Mouse (Mus musculus) kidney, adult 8-10 months (tissue): Measurements from ENCODE around the gene Bbs9.

Experiments used
- DNase-seq, 2 experiments: peaks; one replicate each; pipeline ENCODE4 v3.0.0; 2022

Bbs9 gene

DNA sequence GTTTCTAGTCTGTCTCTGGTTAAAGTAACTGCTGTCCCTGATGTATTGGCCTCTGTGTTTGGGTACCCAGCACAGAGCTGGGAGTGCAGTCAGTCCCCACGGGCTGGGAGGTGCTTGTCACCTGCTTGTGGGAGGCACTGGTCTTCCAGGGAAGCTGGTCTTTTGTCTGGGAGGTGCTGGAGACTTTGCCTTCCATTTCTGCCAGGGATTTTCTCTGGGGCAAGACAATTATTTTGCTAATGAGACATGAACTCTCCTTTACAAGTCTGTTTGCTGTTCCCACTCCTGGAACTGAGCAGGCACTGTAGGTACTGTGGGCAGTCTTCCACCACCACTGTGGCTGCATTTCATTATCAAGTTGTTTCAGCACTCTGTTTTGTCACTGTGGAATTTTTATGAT, 223.0 kb downstream of the Bbs9 start:
- DNase-seq = no peak

DNA sequence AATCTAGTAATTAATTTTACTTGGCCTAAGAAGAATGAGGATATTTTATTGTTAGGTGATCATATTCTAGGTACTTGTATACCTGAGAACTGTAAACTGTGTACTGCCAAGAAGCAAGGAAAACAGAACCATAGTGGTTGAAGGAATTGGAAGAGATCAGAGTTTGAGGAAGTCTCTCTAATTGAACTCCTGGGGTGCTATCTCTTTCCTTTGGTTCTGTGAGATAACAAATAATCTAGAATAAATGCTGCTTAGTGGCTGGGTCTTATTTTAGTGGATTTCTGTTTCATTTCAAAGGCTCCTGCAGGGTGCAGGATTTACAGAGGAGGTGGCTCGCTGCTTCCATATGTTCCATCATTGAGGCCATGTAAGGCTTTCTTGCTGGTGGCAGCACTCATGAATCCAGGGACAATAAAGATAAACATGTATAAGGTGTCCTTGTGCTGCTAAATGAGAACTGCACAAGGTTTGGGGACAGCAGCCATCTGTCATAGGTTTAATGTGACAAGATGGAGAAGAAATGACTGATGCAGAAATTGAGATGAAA, 226.6 kb downstream of the Bbs9 start:
- no peak for DNase-seq

DNA sequence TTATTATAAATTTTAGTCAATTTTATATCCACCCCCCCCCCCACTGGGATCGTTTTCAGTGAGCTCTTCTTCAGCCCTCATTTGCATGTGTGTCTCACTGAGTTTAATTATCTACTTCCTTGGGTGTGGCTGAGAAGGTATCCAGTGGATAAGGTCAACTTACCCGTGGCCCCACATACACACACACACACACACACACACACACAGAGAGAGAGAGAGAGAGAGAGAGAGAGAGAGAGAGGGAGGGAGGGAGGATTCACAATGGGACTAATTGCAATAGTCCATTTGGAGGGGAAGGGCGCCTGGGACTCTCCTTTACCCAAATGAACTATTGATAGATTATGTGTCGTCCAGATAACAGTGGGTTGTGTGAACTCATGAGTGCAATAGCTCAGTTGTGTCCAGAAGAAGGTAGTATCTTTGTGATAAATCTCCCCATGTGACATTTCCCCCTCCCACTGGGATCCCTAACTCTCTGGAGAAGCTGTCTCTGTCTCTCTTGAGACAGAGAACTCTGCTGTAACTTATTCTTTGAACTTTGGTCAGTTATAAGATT, 227.4 kb downstream of the Bbs9 start:
- no peak for DNase-seq

DNA sequence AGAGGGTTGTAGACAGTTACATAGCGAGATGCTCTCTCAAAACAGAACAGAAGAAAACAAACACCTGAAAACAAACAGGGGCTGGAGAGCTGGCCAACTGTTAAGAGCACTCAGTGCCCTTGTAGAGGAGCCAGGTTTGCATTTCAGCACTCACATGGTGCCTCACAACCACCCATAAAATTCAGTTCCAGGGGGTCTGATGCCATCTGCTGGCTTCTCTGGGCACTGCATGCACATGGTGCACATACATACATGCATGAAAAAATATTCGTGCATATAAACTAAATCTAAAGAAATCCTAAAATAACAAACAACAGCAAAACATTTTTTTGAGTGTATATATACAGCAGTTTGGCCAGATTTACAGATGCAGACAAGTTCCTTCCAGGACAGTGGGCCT, 228.0 kb downstream of the Bbs9 start:
- no peak for DNase-seq

DNA sequence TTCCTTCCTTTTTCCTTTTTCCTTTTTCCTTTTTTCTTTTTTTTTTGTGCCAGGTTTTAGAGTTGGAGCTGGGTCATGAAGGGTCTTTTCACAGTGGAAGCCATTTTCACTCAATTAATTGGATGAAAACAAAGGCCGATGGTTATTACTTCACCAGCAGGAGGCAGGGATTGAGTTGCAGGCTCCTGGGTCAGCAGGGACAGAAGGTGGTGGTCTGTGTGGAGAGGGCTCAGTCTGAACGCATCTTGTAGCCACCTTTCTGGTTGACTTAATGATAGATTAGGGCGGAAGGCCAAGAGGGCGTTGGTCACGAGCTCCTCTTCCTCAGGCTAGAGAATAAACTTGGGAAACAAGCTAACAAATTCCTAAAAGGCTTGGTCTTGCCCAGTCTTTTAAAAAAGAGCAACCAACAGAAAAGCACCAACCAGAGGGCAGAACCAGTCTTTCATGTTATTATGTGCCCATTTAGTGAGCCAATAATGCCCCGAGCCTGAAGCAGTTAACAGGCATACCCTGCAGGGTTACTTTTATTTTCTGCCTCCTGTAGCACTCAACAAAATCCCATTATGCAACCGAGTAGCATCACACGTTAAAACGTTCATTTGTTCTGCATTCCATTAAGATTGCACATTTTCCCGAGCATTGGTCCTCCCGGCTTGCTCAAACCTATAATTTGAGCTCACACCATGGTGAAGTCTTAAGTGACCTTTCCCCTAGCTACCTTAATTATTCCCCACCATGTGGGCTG, 231.8 kb downstream of the Bbs9 start:
- no peak for DNase-seq

DNA sequence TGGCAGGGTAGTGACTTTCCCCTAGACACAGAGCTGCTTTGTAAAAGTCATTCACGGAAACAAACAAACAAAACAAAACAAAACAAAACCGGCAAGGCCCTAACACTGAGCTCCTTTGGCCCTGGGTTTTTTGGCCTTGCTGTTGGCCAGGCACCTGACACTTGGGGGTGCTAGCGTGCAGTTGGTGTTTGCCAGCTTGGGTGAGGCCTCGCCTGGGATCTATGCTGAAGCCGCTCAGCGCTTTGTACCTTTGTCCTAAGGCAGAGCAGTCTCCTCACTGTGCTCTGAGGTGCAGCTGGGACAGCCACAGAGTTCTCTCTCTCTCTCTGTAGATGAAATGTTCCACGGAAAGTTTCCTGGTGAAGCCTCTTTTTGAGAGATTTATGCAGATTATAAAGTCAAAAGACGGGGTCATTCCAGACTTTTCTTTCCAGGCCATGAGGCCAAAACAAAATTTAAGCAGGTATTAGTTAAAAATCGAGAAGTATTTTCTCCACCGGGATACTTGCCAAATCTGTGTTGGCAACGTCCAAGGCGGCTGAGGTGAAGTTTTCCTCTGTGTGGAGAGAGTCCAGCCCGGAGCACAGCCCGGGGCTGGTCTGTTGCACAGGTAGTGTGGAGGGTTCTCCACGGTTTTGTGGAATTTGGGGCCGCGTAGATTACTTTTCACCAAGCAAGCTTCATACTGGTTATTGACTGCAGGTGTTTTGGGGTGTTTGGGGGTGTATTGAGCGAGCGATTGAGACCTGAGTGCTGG, 233.6 kb downstream of the Bbs9 start:
- peak; percentile 74 to 87 for DNase-seq

DNA sequence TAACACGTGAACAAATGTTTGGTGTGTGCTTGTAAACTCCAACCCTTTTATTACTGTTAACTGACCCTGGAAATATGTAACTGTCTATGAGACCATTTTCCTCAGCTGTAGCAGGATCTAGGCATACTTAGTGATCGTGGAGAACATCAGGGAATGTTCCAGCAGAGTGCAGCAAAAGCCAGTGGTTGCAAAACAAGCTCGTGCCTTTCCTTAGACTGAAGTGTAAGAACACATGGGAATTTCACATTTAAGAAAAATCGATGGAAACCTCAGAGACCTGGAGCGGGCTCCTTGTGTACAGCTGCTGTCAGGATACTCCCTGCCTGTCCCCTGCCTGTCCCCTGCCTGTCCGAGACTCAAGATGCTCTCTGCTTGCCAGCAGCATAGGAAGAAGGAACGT, 234.5 kb downstream of the Bbs9 start:
- DNase-seq = peak in 1 of 2 experiments; percentile 6

DNA sequence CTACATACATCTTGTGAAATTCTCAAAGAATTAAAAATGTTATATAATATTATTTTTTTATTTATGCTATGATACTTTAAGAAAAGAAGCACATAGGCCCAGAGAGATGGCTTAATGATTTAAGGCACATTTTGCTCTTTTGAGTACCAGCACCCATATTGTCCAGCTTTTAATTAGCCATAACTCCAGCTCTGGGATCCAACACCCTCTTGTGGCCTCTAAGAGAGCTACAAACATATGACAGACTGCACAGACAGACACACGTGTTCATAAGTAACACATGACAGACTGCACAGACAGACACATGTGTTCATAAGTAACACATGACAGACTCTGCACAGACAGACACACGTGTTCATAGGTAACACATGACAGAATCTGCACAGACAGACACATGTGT, 235.8 kb downstream of the Bbs9 start:
- no peak for DNase-seq

DNA sequence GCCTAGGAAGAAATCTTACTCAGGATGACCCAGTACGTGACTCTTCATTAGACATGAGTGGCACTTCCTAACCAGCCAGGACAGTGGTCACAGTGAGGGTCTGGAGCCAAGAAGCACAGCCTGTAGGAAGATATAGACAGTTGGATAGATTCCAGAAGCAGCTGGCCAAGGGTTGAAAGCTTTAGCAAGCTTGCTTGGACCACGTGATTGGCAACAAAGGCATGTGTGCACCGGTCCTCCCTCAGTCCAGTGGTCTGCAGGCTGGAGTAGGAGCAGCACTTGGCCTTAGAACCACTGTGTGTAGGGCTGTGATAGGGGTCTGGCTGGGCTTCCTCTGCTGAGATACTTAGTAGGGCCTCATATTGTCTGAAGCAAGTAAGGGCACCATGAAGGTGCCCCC, 237.2 kb downstream of the Bbs9 start:
- DNase-seq = no peak

DNA sequence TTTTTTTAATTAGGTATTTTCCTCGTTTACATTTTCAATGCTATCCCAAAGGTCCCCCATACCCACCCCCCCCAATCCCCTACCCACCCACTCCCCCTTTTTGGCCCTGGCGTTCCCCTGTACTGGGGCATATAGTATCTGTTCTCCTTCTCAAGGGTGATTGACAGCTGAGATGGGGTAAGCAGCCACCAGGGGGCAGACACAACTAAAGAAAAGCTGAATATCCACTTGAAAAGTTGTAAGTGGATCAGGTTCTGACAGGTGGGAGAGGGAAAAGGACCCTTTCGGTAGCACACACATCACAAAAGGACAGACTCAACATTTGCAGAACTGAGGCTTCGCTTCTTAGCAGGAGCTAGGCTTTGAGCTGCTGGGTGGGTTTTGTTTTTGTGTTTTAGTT, 237.8 kb downstream of the Bbs9 start:
- peak; percentile 37 to 76 for DNase-seq

DNA sequence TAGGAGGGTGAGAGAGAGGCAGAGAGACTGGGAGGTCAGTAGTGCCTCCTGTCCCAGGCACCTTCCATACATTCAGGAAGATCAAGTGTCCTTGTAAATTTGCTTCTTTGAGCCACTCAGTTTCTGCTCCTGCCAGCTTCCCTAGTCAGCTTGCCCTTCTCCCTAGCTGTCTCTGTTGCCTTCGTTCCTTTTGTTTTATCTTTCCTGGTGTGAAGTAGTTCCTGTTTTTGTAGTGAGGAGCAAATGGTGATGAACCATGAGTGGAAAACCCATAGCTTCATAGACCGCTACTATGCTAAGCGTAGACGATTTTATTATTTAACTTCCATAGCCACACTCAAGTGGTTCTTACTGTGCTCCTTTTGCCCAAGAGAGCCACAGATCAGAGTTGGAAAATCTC, 242.1 kb downstream of the Bbs9 start:
- no peak for DNase-seq

DNA sequence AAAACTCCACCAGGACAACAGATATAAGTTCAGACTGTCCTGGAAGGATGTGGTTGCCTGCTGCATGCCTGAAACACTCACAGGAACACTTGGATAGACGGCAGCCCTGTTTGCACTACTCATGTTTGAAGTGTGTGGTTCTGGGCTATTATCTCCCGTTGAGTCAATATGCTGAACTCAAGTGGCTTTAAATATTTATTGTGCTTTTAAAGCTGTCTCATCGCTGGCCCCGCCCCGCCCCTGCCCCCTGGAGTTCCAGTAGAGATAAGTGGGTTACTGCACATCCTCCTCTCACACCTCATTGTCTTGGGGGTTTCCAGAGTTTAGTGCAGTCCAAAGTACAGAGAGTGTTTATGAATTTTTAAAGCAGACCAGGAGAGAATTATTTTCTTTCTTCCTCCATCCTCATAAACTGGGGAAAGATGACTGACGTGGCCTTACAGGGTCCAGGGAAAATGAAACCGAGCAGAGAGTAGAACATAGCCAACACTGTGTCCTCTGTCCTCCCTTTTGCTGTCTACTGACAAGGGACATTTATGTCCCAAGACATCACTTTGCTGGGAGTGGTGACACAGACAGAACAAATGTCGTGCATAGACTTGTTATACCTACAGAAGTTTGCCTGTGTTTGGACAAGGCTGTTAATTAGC, 242.8 kb downstream of the Bbs9 start:
- DNase-seq = no peak

DNA sequence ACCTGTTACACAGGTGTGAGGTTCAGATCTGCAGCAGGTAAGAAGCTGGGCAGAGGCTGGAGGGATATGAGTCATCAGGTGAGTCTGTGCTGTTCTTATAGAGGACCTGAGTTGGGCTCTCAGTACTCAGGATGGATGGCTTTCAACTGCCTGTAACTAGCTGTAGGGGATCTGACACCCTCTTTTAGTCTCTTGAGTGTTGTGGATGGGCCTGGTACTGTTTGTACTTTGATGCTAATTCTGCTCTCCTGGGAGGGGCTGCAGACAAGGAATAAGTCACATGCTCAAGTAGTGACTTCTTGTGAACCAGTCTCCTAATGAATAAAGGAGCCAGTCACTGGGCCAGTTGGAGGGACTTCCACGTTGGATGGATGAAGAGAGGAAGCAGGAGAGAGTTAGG, 257.1 kb downstream of the Bbs9 start:
- no peak for DNase-seq

DNA sequence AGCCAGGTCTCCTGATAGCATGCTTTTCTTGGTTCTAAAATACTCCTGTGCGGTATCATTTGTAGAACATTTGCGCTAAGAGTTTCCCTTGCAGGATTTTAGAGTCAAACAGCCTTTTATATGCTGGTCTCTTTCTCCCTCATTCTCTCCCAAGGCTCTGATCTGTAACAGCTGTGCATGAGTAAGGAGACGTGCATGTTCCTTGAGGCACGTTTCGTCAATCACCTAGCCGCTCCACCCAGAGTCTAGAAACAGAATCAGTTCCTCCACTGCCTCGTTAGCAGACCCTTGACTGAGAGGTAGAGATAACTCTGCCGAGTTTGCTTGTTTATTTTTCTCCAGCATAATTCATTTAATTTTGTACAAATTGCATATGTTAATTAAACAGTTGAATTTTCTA, 259.4 kb downstream of the Bbs9 start:
- DNase-seq = no peak

DNA sequence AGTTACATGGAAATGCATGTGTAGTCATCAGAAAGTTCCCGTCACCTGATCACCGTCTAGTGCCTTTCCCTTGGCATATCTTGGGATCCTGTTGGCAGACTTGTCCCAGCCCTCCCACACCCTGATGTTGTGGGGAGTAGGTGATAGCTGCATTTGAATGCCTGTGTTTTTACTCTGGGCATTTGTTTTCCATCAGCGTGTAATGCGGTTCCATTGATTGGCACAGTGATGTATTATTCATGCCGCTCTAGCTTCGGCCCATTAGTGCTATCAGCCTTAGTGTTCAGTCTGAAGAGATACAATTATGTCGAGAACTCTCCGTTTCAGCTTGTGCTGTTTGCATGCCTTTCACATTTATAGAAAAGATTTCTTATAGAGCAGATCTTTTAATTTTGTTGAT, 259.9 kb downstream of the Bbs9 start:
- no peak for DNase-seq

DNA sequence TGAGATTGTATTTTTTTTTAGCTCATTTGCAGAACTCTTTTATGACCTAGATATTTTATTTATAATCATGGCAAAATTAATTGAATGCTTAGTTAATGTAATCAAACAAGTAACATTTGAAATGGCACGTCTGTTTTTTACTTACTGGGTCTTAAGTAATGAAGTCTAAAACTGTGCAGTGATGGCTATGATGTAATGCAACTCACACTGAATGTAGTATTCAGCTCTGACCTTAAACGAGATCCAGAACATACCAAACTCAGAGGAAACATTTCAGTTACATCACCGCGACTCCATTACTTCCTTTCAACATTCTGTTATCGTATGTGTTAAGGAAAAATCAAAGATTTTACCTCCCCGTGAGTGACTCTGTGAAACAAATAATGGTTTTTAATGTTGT, 262.4 kb downstream of the Bbs9 start:
- no peak for DNase-seq

DNA sequence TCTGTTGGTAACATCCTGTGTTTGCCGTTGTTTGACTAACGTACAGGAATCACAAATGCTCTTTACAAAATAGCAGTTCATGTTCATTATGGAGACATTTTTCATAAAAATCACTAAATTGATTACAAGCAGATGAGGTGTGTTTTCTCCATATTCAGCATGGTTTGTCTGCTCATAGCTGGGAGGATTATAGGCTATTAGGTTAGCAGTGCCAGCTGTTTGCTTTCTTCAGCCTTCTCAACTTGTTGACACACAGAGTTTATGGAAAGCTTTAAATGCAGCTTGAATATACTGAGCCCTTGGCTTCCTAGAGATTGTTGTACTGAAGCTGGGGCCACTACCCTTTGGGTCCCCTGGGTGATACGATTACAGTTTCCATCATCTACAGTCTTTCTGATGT, 263.3 kb downstream of the Bbs9 start:
- DNase-seq = no peak

DNA sequence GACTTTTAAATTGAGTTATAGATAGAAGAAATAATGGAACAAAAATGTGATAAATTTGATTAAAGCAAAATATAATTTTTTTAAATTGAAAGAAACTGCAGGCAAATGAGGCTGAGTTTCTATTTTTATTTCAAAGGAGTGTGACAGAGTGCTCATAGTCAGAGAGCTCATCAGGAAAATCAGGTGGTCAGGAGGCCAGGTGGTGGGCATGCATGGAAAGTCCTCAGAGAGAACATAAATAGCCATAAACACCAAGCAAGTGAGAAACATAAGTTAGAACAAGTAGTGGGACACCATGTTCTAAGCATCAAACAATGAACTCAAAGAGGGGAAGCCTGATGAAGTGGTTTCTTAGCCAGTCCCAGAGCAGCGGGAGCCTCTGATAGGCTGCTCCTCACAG, 266.5 kb downstream of the Bbs9 start:
- DNase-seq = no peak

DNA sequence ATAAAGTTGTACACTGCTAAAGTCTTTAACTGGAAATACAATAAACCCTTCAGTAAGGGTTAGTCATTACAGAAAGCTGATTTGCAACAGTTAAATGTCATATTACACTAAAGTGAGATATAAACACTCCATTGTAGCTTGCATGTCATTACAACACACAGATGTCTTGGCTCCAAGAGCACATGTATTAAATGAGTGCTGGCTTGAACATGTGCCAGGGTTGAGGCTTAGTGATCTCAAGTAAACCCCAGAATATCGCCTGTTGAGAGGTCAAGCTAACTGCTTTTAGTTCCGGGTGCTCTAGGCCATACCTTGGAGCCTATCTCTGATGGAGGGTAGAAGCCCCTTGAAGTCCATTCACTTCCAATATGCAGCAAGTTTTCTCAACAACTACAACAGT, 273.1 kb downstream of the Bbs9 start:
- DNase-seq = no peak

DNA sequence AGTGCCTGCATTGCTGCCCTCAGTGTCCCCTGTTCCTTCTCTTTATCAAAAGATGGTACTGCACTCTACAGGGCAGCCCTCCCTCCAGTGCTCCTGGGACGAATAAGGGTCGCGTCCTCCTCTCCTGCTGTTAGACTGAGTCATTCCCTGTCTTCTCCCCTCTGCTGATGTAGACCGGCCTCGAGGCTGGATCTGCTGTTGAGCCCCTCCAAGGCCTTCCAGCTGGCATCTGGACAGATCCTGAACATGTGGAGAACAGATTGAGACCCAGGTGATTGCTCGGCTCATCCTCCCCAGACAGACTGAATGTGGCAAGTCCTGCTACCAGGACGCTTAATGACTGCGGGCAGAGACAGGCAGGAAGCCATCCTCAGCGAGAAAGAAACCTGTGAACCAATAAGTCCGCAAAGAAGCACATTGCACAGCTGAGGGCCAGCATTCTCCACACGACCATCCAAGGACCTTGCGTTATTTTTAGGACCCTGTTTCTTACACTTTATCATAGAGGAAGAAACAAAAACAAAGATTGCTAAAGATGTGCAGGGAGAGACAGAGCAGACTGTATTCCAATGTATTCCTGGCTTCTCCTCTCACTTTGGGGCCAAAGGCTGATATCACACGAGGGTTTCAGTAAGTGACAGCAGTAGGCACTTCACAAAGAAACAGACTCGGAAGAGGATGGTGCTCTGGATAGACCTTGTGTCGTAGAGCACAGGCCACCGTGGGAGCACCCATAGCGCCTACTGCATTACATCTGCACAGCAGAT, 275.4 kb downstream of the Bbs9 start:
- DNase-seq = no peak

DNA sequence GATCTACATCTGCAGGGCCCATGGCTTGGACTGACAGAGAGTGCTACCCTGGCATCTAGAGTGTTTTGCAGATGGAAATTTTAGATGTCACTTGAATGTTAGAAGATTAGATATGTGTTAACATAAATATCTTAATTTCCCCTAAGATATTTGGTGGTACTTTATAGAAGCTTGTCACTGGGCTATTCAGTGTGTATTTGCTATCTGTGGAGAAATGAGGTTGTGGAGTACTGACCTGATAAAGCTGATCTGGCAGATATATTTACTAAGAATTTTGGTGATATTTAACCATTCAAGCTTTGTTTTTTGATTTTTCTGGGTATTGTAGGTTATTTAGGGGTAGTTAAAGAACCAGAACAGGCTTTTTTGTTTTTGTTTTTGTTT, 276.0 kb downstream of the Bbs9 start:
- DNase-seq = no peak

DNA sequence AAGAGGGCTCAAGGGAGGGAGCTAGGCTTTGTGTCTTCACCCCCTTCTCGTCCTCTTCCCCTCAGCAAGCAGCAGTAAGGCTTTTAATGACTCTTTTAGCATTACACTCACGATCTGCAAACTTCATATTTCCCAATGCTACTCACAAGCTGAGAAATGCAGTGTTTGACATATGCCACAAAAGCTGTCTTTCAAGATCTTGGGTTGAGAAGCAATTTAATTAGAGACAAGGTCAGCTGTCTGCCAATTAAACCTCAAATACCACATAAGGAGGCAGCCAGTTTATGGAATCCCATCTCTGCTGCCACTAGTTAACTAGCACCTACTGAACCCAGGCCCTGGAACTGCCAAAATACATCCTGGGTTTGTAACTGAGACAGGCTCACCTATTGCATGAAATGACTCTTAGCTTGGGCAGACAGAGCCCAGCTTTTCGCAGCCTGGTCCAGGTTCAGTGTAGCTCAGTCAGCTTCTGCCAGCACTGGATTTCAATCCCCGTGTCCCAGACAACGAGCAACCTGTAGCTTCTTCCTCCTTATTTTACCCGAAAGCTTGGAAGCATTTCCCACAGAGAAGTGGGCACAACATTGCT, 278.7 kb downstream of the Bbs9 start:
- DNase-seq = no peak
